Mouse (Mus musculus) adrenal gland, adult 8-10 months (tissue): ENCODE measurements around the gene Ankfn1. TPM values are rescaled to one million over a fixed set of nuclear protein-coding genes. Genes with fewer than 3 reads are reported as not detected.

Experiments
- DNase-seq: peaks from one replicate; pipeline ENCODE4 v3.0.0; 2022
- total RNA-seq, 4 experiments: library from RNA; stranded (reverse); gene quantifications; 2 replicates each; pipeline ENCODE4 v1.2.4; 2022

Gene Ankfn1
- total RNA-seq, 4 experiments from 2014 or later: 0.23 to 2.2 (median 0.75) TPM

- DNase-seq: no peak
These were observed 103.4 kb downstream of the Ankfn1 start for GRCm38 (mm10) chr11:89673916-89674507.

GRCm38 (mm10) chr11:89672510-89673085 is 104.9 kb downstream of the Ankfn1 start:
- DNase-seq: no peak

DNA sequence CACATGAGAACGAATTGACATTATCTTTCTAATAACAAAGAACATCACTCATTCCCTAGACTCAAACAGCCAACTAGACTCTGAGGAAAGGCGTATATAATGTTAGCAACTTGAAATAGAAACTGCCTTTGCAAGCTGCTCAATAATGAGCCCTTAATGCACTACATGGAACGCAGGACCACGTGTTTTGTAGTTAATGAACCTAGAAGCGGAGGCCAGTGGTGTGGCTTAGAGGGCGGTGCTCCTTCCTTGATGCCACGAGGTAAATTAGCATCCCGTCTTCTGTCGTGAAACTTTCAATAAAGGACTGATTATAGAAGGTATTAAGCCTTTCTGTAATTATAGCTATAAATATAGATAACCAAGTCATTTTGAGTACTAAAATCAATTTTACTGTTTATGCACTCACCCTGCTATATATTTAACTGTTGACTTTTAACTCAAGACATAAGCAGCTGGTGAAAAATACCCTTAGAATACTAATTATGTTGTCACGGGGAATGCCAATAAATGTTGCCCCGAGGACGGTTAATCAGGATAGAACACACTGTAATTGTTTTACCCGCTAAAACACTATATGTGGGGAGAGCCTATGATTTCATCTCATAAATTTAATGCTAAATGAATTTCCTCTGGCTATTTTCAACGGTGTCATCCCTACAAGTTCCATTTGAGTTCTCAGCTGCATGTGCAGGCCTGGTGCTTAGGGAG is 112.1 kb downstream of the Ankfn1 start:
- no peak for DNase-seq

- no peak for DNase-seq
These were observed 118.4 kb downstream of the Ankfn1 start for GRCm38 (mm10) chr11:89659048-89659447.

GRCm38 (mm10) chr11:89656556-89656955 is 120.9 kb downstream of the Ankfn1 start:
- DNase-seq: no peak

GRCm38 (mm10) chr11:89635740-89636139 is 141.7 kb downstream of the Ankfn1 start:
- DNase-seq: no peak

DNA sequence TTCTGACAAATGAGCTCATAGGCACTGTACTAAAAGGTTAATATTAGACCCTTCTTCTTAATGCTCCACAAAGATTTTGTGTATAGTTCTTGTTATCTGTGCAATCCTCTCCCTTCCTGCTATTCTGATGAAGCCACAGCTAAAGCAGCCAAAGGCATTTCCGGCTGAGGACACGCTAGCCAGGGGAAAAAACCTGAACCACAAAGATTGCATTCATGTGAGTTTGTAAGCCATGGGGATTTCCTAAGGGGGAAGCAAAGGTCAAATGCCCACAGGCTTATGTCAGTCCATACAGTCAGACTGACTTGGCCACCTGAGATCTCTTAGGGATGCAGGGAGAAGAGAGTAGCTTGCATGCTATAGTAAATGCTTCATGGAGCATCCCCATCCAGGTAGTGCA is 146.1 kb downstream of the Ankfn1 start:
- no peak for DNase-seq

DNA sequence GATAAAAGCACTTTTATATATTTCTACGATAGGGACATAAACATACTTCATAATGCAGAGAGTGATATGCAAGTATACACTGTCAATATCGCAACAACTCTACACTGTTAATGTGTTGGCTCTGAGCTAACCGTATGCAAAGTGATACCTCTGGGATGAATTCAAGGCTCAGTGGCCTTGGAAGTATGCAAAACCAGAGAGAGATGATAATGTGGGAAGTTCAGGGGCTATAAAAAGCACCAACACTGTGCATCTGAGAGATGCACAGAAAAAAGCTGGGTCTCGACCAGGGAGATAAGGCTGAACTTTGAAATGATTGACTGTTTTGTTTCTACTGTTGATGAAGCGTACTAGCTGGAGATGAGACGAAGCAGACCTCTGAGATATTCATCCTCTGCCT is 148.9 kb downstream of the Ankfn1 start:
- no peak for DNase-seq

- peak; percentile 15 for DNase-seq
These were observed 150.2 kb downstream of the Ankfn1 start for GRCm38 (mm10) chr11:89627232-89627631.

DNA sequence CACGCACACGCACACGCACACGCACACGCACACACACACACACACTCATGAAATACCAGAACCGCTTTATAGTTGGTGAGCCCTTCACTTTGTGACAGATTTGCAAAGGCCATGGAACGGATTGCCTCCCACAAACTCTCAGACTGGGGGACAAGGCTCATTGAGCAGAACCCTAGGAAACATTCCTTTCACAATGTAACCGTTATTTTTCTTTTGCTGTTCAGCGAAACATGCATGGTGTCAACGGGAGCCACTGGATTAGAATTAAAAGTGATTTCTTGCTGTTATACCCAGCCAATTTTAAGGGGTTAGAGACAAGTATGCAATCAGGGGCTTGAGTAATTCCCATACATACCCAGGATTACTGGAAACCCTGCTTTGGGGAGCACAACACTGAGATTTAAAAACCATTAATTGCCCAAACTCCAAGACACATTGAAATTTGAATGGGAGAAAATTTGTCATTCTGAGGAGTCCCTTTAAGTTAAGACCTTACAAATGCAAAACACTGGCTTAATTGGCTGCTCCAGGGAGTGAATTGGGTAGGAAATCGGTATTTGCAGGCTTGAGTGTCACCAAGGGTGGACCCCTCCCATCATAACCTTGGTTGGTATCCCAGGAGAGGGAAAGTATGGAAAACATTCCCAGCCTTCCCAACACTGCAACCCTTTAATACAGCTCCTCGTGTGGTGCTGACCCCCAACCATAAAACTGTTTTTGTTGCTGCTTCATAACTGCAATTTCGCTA is 153.6 kb downstream of the Ankfn1 start:
- no peak for DNase-seq

- DNase-seq: no peak
These were observed 157.5 kb downstream of the Ankfn1 start for GRCm38 (mm10) chr11:89619955-89620354.

DNA sequence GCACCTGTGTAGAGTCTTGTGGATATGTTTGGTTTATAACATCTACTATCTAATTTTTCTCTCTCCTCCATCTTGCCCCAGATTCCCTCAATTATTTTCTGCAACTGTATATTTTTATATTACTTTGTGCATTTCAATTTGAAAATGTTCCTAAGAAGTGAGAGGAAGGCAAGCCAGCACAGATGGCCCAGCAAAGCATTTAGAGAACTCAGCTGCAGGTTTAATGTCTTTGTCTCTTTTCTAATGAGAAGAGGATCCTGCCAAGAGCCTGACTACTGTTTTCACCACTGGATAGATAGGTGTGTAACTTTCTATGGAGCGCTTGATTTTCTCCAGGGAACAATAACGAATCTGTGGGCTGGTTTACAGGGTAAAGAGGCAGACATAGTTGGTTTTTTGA is 161.6 kb downstream of the Ankfn1 start:
- no peak for DNase-seq

- no peak for DNase-seq
These were observed 165.9 kb downstream of the Ankfn1 start for GRCm38 (mm10) chr11:89611596-89611995.

GRCm38 (mm10) chr11:89608071-89608470 is 169.4 kb downstream of the Ankfn1 start:
- DNase-seq: no peak

DNA sequence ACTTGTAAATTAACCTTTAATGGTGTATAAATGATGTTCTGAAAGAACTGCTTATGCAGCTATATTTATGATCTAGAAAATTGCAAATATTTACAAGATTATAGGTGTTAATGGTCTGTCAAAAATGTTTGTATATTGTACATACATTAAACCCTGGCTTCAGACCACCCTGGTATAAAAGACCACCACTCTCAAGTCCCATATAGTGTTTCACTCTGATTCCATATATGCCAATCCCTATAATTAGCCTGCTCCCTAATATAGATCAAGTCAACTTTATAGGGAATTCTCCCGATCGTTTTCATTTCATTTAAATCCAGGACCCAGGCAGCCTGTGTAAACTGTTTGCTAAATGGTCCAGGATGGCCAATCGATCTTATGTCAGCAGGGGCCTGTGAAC is 170.2 kb downstream of the Ankfn1 start:
- DNase-seq: no peak

DNA sequence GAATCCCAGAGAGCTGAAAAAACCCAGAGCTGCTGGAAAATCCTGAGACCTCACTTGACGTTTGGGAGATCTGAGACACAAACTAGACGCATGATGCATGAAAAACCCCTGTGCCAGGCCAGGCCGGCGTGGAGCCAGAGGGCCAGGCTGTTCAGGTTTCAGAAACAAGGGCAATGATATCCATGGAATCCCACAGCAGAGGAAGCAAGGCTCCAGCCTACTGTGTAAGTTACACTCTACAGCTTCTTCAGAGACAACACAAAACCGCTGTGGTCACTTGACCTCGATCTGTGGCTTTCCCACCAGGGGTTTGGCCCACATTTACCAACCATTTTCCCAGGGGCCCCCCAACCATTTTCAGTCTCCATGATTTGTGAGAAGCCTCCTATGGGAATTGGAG is 171.1 kb downstream of the Ankfn1 start:
- no peak for DNase-seq

- DNase-seq: no peak
These were observed 174.5 kb downstream of the Ankfn1 start for GRCm38 (mm10) chr11:89602966-89603365.

GRCm38 (mm10) chr11:89600921-89601515 is 176.4 kb downstream of the Ankfn1 start:
- peak; percentile 65 for DNase-seq

- DNase-seq: no peak
These were observed 187.1 kb downstream of the Ankfn1 start for GRCm38 (mm10) chr11:89590273-89590874.

GRCm38 (mm10) chr11:89586341-89586740 is 191.1 kb downstream of the Ankfn1 start:
- DNase-seq: no peak

DNA sequence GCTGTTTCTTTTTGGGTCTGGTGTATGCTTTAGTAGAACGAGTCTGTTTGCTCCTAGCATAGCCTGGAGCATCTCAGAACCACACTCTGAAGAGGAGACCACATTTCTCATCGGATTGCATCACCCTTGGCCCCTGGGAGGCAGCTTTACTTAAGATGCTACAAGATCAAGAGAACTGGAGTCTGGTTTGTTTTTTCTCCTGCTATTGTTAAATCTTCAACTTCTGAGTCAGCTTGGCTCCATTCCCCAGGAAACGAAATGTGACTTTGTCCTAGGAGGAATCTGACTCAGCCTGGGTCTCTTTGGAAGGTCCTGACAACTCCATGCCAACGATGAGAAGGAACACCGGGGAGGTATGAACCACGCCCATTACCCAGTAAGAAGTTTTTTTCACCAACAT is 197.6 kb downstream of the Ankfn1 start:
- no peak for DNase-seq

GRCm38 (mm10) chr11:89579111-89579510 is 198.3 kb downstream of the Ankfn1 start:
- DNase-seq: no peak
